Mouse (Mus musculus) inflammation-experienced regulatory T-cells, adult 6 months (primary cell): ENCODE results near the gene Lgals3. TPM values are rescaled to one million over a fixed set of nuclear protein-coding genes. Genes with fewer than 3 reads are reported as not detected.
"Not testable (repeated sequence)": the region's sequence is repeated elsewhere in the genome, so short reads cannot be mapped to it uniquely, and the experiment has no call there.

Source experiments
- ATAC-seq: one replicate; pipeline ENCODE4 v1.8.0; 2017
- polyA plus RNA-seq, 3 experiments: library from polyadenylated mRNA; unstranded; fragments of 100-300 nt; shearing (Covaris generic); gene quantifications; one replicate each; pipeline ENCODE4 v1.2.1; 2017

Gene Lgals3
- 100 to 1,000 TPM in 1 of 3 experiments, 10 to 100 TPM in 1, 1 to 10 TPM in 1; 7.1 to 195 (median 12.4) TPM for polyA plus RNA-seq

DNA sequence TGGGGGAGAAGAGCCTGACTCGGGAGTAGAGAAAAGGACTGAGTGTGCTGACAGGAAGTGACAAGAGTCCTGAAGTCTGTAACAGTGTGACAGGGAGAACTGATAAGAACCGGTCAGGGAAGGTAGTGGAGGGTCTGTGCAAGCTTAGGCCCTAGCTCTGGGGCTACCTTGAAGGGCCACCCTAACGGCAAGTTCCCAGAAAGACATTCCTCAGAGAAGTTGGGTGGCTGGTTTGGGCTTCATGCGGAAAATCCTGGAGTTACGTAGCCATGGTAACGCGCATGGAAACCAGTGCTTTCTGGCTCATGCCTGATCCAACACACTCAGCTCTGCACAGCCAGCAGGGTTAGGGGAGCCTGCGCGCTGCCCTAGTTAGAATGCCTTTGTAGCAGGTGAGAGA, at the start of gene Lgals3:
Lgals3 (plus strand) TSS at position 291 of the 400 bp plus-strand sequence.
- ATAC-seq, result no peak

GRCm38 (mm10) chr14:47319362-47319761, 48.2 kb upstream of the Lgals3 start:
- ATAC-seq, result no peak

- not testable (repeated sequence) for ATAC-seq
Observed at GRCm38 (mm10) chr14:47321581-47321980, 46.0 kb upstream of the Lgals3 start.

GRCm38 (mm10) chr14:47325965-47326761, 41.4 kb upstream of the Lgals3 start:
- no peak for ATAC-seq

- ATAC-seq, result no peak
Observed at GRCm38 (mm10) chr14:47327347-47327746, 40.2 kb upstream of the Lgals3 start.

DNA sequence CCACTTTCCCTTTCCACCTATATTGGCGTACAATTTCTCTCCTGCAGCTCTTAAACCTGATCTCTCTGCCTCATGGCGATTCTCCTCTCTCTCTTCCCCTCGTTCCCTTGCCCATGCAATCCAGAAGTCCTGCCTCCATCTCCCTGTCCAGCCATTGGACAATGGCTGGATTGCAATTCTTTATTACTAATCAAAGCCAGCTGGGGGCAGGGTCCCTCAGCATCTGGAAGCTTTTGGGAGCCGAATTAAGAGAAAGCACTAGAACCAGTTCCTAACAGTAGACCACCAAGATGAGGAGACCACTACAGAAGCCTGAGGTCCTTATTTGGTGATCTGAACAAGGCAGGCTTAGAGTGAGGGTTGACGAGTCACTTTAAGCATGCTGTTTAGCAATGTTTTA, 35.6 kb upstream of the Lgals3 start:
- no peak for ATAC-seq

GRCm38 (mm10) chr14:47334819-47335218, 32.7 kb upstream of the Lgals3 start:
- peak; percentile 83 for ATAC-seq

DNA sequence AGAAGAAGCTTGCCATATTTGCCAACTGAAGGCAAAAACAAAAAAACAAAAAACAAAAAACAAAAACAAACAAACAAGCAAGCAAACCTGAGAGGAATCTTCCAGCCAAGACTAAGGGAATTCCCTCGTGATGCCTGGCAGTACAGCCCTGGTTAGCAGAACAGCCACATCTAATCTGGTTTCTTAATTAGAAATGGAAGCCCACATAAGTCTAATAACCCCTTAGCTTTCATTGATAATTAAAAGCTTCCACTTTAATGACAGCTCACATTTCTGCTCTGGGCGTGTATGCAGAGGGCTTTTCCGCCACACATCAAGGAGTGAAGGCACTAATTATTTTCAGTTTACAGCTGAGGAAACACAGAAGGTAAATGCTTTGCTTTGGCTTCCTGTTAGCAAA, 32.3 kb upstream of the Lgals3 start:
- no peak for ATAC-seq

- no peak for ATAC-seq
Observed at GRCm38 (mm10) chr14:47340231-47340925, 27.2 kb upstream of the Lgals3 start.

DNA sequence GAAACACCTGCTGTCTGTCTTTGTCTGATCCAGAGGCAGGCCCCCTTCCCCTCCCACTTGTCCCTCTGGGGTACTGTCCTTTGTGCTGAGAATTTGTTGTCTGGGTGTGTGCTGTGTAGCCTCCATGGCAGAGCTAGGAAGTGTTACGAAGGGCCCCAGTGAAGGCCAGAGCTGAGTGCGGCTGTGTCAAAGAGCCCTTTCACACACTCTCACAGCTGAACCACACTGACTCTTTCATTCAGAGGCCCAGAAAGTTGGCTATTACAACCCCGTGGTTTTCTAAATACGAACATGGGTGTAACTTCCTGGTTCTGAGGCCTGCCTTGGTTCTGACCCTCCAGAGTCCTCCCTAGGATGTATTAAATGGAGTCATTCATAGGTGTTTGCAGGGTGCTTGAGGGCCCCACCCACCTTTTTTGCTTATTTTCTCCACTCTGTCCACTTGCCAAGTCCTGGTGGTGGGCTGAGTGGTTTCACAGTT, 25.7 kb upstream of the Lgals3 start:
- ATAC-seq, result no peak

- no peak for ATAC-seq
Observed at GRCm38 (mm10) chr14:47346715-47347114, 20.8 kb upstream of the Lgals3 start.

GRCm38 (mm10) chr14:47350974-47351373, 16.6 kb upstream of the Lgals3 start:
- ATAC-seq, result no peak

DNA sequence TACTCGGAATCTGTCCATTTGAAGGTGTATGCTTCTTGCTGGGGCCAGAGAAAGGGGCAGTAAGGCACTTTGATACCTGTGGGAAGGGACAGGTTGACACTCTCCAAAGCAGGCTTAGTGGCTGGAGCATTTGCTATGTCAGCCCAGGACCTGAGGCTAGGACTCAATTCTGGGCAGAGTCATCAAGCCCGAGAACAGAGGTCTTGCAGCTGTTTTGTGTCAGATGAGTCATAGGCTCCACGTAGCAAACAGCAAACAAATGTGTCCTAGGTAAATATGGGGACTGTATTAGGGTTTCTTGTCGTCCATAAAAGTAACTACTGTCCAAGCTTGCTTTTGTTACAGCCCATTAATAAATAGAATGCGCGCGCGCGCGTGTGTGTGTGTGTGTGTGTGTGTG, 15.3 kb upstream of the Lgals3 start:
- ATAC-seq, result no peak

- ATAC-seq, result no peak
Observed at GRCm38 (mm10) chr14:47353240-47353639, 14.3 kb upstream of the Lgals3 start.

DNA sequence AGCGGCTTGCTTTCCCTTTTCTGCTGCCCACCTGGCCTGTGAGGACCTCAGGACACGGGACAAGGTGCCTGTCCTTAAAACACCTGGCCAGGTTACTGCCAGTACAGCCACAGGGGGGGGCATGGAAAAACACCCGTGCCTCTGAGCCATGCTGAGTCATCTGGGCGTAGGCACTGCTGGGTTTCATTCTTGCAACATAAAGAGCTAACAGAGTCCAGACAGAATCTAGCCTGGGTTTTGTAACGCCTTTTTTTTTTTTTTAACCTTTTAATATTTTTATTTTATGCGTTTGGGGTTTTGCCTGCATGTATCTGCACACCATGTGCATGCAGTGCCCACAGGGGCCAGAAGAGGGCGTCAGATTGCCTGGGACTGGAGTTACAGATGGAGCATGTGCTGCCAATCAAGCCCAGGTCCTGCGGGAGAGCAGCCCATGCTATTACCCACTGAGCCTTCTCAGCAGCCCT, 13.4 kb upstream of the Lgals3 start:
- ATAC-seq, result no peak

- no peak for ATAC-seq
Observed at GRCm38 (mm10) chr14:47354948-47355347, 12.6 kb upstream of the Lgals3 start.

DNA sequence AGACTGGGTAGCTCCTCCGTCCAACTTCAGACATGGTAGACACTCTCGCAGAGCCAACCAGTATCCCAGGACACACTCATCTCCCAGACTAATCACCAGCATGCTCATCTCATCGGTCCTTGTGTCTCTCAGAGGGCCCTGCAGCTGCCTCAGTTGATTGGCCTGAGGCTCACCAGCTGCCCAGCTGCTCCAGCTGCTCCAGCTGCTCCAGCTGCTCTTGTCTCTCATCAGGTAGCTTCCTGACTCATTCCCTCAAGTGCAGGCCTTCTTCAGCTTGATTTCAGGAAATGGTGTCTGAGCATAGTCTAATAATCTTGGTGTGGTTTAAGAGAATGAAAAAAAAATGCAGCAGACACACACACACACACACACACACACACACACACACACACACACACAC, 10.9 kb upstream of the Lgals3 start:
- no peak for ATAC-seq

GRCm38 (mm10) chr14:47359610-47360009, 7.9 kb upstream of the Lgals3 start:
- no peak for ATAC-seq

GRCm38 (mm10) chr14:47361418-47361817, 6.1 kb upstream of the Lgals3 start:
- no peak for ATAC-seq

DNA sequence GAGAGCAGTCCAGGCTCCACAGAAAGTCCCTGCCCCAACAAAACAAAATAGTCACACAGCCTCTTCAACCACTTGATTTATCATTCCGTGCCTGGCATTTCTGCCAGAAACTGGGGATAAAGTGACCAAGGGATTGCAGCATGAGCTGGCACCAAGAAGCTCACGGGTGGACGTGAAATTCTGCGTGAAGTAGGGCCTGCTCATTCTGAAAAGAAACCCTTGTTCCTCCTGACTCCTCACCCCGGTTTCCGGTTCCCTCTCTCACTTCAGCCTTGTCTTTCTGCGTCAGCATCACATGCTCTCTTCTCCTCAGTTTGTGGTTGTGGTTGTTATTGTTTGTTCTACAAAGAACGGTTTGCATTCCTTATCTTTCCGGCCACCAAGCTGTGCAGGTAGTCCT, 5.7 kb upstream of the Lgals3 start:
- peak; percentile 50 for ATAC-seq

GRCm38 (mm10) chr14:47364742-47365449, 2.7 kb upstream of the Lgals3 start:
- ATAC-seq, result no peak

DNA sequence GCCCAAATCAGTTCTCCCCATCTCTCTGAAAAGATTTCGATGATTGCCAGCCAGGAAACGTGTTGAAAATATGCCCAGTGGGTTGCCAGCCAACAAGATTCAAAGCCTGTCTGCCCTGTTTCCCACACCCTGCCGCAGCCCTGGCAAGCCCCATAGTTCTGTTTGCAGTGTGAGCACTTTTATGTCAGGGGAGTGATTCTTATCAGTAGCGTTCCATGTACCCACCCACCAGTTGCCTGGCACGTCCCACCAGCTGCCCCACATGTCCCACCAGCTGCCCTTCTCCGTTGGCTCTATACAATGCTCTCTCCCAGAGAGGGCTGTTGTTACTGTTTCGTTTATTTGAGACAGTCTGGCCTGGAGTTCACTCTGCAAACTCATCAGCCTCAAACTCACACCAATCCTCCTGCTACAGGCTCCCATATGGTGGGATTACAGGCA, 650 bp upstream of the Lgals3 start:
- no peak for ATAC-seq

GRCm38 (mm10) chr14:47369741-47370140, 2.2 kb downstream of the Lgals3 start:
- no peak for ATAC-seq
